Mouse (Mus musculus) megakaryocyte-erythroid progenitor cell, adult 5-6 weeks (primary cell): ENCODE results near the gene Dtwd1. TPM values are rescaled to one million over a fixed set of nuclear protein-coding genes. Genes with fewer than 3 reads are reported as not detected.
"Not testable (repeated sequence)": the region's sequence is repeated elsewhere in the genome, so short reads cannot be mapped to it uniquely, and the experiment has no call there.

Experiments used
- ATAC-seq: replicated peaks from 2 replicates; pipeline ENCODE4 v1.8.0; 2016; ENCODE audit warnings: mild to moderate bottlenecking, inconsistent platforms; ENCODE audit not compliant: severe bottlenecking, poor library complexity, low FRiP score, low TSS enrichment
- total RNA-seq, 2 experiments: library from RNA; stranded (forward) in 1 of 2; stranded (reverse) in 1 of 2; fragments of 200-1000, 215-1000 nt in 1 of 2; fragments of >200 nt in 1 of 2; fragmentation: Nextera tagmentation in 1 of 2; gene quantifications; 2 replicates each; pipeline ENCODE4 v1.2.3; 2014 to 2017

Dtwd1 gene
- 28.0 and 28.3 TPM in 2 replicates for total RNA-seq (2014; fragmentation: Nextera tagmentation)
- total RNA-seq (2017), result 21.5 and 27.0 TPM in 2 replicates

GRCm38 (mm10) chr2:126151855-126152571, at the start of gene Dtwd1, which contains the start of gene Fam227b:
Gene Dtwd1 (plus strand): TSS chr2:126152141.
Gene Fam227b (minus strand): TSS chr2:126152004.
- peak; percentile 98 for ATAC-seq

- ATAC-seq, result no peak
Measured at GRCm38 (mm10) chr2:126147723-126148122, 4.2 kb upstream of the Dtwd1 start.

DNA sequence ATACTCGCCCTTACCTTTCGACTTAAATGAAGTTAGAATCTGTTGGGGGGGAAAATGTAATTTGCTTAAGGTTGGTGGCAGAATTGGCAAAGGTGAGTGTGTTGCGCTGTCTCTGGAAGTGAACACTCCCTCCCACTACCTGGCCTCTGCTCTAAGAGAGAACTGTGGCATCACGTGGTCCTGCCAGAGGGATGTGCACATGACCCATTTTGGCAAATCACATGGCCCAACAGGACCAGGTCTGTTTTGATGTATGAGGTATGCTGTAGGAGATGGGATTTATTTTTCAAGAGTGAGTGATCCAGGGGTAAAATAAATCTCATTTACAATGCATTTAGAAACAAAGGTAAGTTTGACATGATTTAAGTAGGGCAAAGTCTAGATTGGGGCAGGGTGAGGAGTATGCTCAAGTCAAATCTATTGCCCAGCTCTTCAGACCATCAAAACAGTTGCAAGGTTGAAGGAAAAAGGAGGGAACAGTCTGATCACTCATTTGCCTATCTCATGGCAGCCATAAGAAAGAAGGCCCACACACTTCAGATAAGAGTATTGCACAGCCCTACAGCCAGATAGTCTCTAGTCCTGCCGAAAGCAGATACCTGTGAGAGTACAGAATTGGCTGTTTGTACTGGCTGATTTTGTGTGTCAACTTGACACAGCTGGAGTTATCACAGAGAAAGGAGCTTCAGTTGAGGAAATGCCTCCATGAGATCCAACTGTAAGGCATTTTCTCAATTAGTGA, 13.5 kb downstream of the Dtwd1 start:
- peak; percentile 100 for ATAC-seq

DNA sequence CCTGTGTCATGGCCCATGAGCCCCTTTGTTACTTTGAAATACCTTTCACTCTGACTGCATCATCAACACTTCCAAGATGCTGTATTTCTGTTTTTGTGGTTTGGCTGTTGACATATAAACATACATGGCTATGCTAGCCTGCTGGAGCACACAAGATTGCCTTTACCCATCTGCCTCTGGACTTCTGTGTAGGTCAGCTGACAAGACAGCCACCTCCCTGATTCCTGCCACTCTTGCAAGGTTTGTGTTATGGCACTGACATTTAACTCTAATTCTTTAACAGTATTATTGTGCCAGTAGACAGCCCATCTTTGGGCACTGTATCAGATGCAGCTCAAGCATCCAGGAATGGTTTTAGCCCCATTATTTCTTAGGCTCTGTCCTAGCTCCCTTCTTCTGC, 14.4 kb downstream of the Dtwd1 start:
- ATAC-seq, result peak; percentile 54

GRCm38 (mm10) chr2:126166848-126167617, 15.1 kb downstream of the Dtwd1 start:
- 0 out of 2 replicates have a peak, but pooled peaks have one; percentile 15 for ATAC-seq

DNA sequence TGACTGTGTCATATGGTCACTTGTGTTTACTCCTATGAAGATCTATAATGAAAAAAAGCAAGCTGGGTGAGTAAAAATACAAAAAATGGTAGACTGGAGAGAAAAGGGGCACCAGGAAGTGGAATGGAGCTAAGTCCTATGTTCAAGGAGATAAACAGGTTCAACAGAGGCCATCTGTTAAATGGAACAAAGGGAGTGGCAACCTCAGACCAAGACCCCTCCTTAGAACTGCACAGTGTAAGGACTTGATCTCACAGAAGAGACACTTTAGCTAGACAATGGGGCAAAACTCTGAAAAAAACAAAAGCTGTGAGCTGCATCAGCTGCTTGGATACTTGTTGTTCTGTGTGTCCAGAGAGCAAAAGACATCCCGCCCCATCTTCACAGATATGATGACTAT, 19.5 kb downstream of the Dtwd1 start:
- ATAC-seq, result no peak; the same call in 1 of the 2 replicates

DNA sequence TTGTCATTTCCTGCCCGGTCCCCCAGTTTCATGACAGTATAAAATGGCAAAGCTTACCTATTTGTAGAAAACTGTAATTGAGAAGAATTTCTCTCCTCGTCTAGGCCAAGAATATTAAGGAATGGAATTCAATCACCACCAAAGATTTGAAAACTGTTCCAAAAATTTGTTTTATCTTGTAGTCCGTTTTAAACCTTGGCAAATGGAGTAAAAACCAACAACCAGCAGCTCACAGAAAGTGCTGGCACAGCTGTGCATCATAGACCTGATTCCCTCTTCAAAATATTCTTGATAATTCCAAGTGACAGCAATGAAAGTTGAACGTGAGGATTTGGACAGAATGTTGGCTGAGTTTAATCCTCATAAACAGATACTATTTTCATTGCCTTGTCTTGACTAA, 39.4 kb downstream of the Dtwd1 start:
- no peak for ATAC-seq

DNA sequence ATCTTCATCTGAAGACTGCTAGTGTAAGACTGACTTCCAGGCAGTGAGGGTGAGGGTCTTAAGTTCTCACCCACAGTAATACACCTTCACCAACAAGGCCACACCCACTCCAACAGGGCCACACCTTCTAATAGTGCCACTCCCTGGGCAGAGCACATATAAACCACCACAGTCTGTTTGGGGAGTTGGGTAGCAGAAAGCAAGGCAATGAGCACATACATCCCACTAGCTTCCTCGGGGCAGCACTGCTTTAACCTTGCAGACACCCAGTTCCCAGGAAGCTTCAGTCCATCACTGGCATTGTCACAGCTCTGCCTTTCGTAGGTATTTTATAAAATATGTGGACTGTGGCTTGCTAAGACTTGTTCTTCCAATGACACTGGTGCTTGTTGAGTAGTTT, 40.2 kb downstream of the Dtwd1 start:
- no peak for ATAC-seq

DNA sequence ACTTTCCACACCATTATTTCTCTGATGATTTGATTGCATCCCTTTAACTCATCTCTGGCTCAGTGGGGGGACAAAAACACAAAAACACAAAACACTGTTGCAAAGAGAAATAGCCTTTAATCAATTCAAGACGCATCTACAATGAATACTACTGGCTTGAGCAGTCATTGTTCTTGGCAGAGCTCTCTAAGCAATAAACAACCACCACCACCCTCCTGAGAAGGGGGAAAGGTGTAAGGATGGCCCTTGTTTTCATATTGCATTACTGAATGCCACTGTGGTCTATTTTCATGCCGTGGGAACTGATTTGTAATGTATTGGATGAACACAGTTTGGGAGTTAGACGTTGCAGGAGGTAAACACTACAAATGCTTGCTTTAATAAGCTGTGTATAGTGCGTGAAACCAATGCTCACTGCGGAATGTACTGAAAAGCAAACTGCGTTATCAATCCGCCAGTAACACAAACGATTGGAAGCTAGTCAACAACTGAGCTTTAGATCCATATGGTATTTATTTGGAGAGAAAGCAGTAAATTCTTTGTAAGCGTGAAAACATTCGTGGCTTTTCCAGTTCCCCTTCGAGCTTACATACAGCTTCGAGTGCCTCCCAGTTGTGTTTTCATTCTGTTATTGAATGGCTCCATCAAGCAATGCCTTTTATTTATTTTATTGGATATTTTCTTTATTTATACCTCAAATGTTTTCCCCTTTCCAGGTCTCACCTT, 43.9 kb downstream of the Dtwd1 start:
- no peak for ATAC-seq

DNA sequence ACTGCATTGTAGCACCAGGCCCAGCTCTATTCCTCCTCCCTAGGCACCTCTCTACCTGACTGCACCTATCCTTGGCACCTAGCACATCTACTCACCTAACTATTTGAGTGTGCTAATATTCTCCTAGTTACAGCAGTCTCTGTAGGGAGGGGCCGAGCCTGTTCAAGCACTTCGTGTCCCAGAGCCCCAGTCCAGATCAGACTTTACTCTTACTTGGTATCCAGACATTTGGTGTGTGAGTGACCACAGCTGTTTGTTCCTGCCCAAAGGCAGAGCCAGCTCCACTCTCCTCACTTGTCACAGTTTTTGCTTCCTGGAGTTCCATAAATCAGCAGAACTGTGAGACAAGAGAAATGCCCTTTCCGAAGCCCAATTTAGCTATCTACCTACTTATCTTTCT, 47.0 kb downstream of the Dtwd1 start:
- no peak for ATAC-seq

- no peak for ATAC-seq
Measured at GRCm38 (mm10) chr2:126211011-126211680, 59.2 kb downstream of the Dtwd1 start.

DNA sequence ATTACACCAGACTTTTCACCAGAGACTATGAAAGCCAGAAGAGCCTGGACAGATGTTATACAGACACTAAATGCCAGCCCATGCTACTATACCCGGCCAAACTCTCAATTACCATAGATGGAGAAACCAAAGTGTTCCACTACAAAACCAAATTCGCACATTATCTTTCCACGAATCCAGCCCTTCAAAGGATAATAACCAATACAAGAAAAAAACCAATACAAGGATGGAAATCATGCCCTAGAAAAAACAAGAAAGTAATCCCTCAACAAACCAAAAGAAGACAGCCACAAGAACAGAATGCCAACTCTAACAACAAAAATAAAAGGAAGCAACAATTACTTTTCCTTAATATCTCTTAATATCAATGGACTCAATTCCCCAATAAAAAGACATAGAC, 62.9 kb downstream of the Dtwd1 start, which contains the start of gene Gm17555:
Gene Gm17555 (plus strand): TSS at position 301 of the 400 bp plus-strand sequence.
- not testable (repeated sequence) for ATAC-seq

Other genes starting within 250 kb of the Dtwd1 start
- gene Fgf7, start 117.5 kb upstream of the Dtwd1 start, total RNA-seq (2014; fragmentation: Nextera tagmentation), result not detected in 2 replicates
- not detected in 2 replicates for gene Fgf7, start 117.5 kb upstream of the Dtwd1 start, total RNA-seq (2017)
- gene Fam227b, start 137 bp upstream of the Dtwd1 start, total RNA-seq (2014; fragmentation: Nextera tagmentation), result not detected in 2 replicates
- not detected in 2 replicates for gene Fam227b, start 137 bp upstream of the Dtwd1 start, total RNA-seq (2017)
- not detected in 2 replicates for gene Gm17555, start 63.0 kb downstream of the Dtwd1 start, total RNA-seq (2014; fragmentation: Nextera tagmentation)
- not detected in 2 replicates for gene Gm17555, start 63.0 kb downstream of the Dtwd1 start, total RNA-seq (2017)